Mouse (Mus musculus) megakaryocyte, embryonic 14.5 days (primary cell): ENCODE measurements around the gene Ldlrad3. TPM values are rescaled to one million over a fixed set of nuclear protein-coding genes. Genes with fewer than 3 reads are reported as not detected.

Source experiments
- H3K27me3 ChIP-seq: replicated peaks from 2 replicates; pipeline ENCODE3; 2012; ENCODE audit warnings: inconsistent platforms
- H3K36me3 ChIP-seq: replicated peaks from 2 replicates; pipeline ENCODE3; 2012; ENCODE audit warnings: low read length, inconsistent platforms, mixed read lengths
- H3K4me1 ChIP-seq: 2 replicates; pipeline ENCODE4 v1.6.1; 2012; ENCODE audit warnings: inconsistent platforms
- H3K4me3 ChIP-seq: replicated peaks from 2 replicates; pipeline ENCODE3; 2012; ENCODE audit warnings: moderate library complexity, mild to moderate bottlenecking, inconsistent platforms
- H3K9me3 ChIP-seq: 2 replicates; pipeline ENCODE4 v1.6.1; 2012; ENCODE audit warnings: inconsistent platforms
- FLI1 ChIP-seq: IDR thresholded peaks from 2 replicates; pipeline ENCODE4 v1.6.1; 2012; ENCODE audit warnings: low read length, inconsistent platforms, mixed read lengths
- GATA1 ChIP-seq: IDR thresholded peaks from 3 replicates; pipeline ENCODE4 v1.6.1; 2012; ENCODE audit warnings: mixed read lengths, low read length, inconsistent platforms, borderline replicate concordance
- polyA plus RNA-seq: library from polyadenylated mRNA; stranded (reverse); fragments of >175 nt; gene quantifications from 2 replicates; pipeline ENCODE4 v1.2.3, GENCODE M21; 2012; ENCODE audit warnings: low replicate concordance; ENCODE audit not compliant: insufficient read depth

Gene Ldlrad3
- polyA plus RNA-seq, 1 experiment = 0.22 TPM

GRCm38 (mm10) chr2:102119751-102120505 is 66.3 kb downstream of the Ldlrad3 start:
- Histone ChIP-seq H3K9me3 (no peaks in the 10 kb centered on the region), H3K27me3 (peaks cover 10% of the 10 kb centered on the region), H3K4me3 (no peak overlapping the region), H3K4me1 (no peaks in the 10 kb centered on the region), H3K36me3 (no peaks in the 10 kb centered on the region)
- TF ChIP-seq GATA1 = no peak
- no peak for TF ChIP-seq FLI1

GRCm38 (mm10) chr2:102118988-102119460 is 67.2 kb downstream of the Ldlrad3 start:
- TF ChIP-seq FLI1 = no peak
- no peak for TF ChIP-seq GATA1
- H3K9me3 ChIP-seq = no peaks in the 10 kb centered on the region
- no peaks in the 10 kb centered on the region for H3K4me1 ChIP-seq
- H3K27me3 ChIP-seq = peaks cover 9% of the 10 kb centered on the region
- H3K4me3 ChIP-seq = no peak overlapping the region
- no peaks in the 10 kb centered on the region for H3K36me3 ChIP-seq

- TF ChIP-seq FLI1 = no peak
- no peak for TF ChIP-seq GATA1
- Histone ChIP-seq H3K9me3 (no peaks in the 10 kb centered on the region), H3K27me3 (peaks cover 6% of the 10 kb centered on the region), H3K4me3 (no peak overlapping the region), H3K4me1 (no peaks in the 10 kb centered on the region), H3K36me3 (no peaks in the 10 kb centered on the region)
Measured at GRCm38 (mm10) chr2:102117402-102117760, 68.8 kb downstream of the Ldlrad3 start.

DNA sequence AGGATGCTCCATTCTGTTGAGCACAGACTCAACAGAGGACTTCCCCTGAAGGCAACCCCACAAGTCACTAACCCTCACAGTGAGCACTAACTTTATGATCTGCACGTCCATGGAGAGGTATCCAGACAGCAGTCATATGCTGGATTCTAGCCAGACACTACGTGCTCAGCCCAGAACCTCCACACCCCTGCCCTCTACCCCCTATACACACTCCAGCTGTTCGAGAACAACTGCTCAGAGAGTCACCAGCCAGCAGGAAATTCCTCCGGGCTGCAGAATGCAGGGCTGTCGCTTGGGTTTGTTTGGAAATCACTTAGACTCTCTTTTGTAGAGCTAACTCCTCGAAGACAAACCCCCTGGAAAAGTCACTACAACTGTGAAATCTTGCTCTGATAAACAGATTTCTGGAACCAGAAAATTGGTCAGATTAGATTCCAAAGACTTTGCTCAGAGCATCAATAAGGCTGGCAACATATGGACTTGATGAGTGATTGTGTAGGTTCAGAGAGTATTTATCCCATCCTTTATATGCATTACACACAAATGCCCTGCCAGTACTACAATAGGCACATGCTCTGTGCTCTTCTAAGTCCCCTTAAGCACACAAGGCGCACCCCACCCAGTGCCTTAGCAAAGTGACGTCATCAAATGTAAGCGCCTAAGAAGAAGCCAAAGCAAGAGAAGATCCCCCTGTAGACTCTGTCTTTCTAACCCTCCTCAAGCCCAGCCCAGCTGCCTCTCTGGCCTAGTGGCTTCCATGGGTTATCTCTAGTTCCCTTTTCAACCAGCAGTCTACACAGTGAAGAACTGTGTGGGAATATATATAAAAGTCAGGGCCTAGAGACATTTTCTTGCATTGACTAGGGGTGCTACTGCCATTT is 69.4 kb downstream of the Ldlrad3 start:
- Histone ChIP-seq H3K9me3 (no peaks in the 10 kb centered on the region), H3K4me1 (no peaks in the 10 kb centered on the region), H3K27me3 (peaks cover 8% of the 10 kb centered on the region), H3K36me3 (no peaks in the 10 kb centered on the region), H3K4me3 (no peak overlapping the region)
- TF ChIP-seq FLI1 (no peak), GATA1 (no peak)

DNA sequence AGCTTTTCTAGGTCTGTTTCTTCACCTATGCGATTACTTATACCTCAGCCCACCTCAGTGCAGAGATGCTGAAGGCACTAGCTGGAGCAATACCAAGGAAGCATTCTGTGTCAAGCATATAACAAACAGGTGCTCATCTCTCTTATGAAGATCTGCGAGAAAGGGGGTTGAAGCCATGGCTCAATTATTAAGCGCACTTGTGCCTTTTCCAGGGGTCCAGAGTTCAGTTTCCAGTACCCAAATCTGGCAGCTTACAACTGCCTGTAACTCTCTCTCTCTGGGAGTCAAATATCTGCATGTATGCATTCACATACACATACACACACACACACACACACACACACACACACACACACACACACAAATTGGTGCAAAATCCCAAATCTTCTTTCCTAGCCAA is 72.4 kb downstream of the Ldlrad3 start:
- peaks cover 5% of the 10 kb centered on the region for H3K27me3 ChIP-seq
- TF ChIP-seq GATA1 (no peak), FLI1 (no peak)
- no peaks in the 10 kb centered on the region for H3K9me3 ChIP-seq
- no peaks in the 10 kb centered on the region for H3K4me1 ChIP-seq
- H3K36me3 ChIP-seq = no peaks in the 10 kb centered on the region
- H3K4me3 ChIP-seq = no peak overlapping the region

DNA sequence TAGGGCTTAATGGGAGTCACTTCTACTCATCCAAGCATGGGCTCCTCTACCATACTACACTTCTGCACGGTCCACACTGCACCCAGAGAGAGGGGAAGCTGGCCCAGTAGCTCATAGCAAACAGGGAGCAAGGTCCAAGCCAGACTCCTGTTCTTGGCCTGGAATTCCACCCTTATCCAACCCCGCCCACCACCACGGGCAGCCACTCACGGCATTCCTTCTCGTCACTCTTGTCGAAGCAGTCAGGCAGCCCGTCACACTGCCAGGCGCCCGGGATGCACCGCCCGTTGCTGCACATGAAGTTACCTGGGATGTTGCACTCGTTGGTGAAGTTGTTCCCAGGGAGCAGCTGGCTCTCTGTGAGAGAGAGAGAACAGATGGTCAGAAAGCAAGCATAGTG is 72.9 kb downstream of the Ldlrad3 start:
- Histone ChIP-seq H3K36me3 (no peaks in the 10 kb centered on the region), H3K9me3 (no peaks in the 10 kb centered on the region), H3K27me3 (peaks cover 5% of the 10 kb centered on the region), H3K4me3 (peak overlapping the region; percentile 1), H3K4me1 (no peaks in the 10 kb centered on the region)
- TF ChIP-seq FLI1 (no peak), GATA1 (no peak)

GRCm38 (mm10) chr2:102111906-102112499 is 74.2 kb downstream of the Ldlrad3 start:
- Histone ChIP-seq H3K27me3 (peaks cover 5% of the 10 kb centered on the region), H3K36me3 (no peaks in the 10 kb centered on the region), H3K4me3 (no peak overlapping the region), H3K9me3 (no peaks in the 10 kb centered on the region), H3K4me1 (no peaks in the 10 kb centered on the region)
- TF ChIP-seq GATA1 = no peak
- no peak for TF ChIP-seq FLI1

DNA sequence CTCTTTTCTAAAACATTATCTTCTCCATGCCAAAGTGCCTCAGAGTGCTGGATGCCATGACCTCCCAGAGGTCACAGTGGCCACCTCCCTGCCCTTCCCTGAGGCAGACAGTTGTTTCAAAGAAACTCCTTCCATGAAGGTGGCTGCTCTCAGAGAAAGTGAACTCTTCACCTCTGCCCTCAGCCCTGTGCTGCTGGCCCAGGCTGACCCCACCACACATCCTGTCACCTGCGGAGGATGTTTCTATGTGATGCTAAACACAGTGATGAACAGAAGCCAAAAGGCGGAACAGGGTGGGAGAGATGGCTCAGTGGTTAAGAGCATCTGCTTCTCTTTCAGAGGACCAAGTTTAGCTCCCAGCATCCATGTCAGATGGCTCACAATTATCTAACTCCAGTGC is 75.9 kb downstream of the Ldlrad3 start:
- Histone ChIP-seq H3K9me3 (no peaks in the 10 kb centered on the region), H3K36me3 (no peaks in the 10 kb centered on the region), H3K4me1 (no peaks in the 10 kb centered on the region), H3K4me3 (no peak overlapping the region), H3K27me3 (peaks cover 4% of the 10 kb centered on the region)
- TF ChIP-seq FLI1 (no peak), GATA1 (no peak)

- no peak for TF ChIP-seq FLI1
- no peak for TF ChIP-seq GATA1
- Histone ChIP-seq H3K4me3 (no peak overlapping the region), H3K27me3 (peaks cover 7% of the 10 kb centered on the region)
Measured at GRCm38 (mm10) chr2:102107280-102107679, 78.9 kb downstream of the Ldlrad3 start.

More at GRCm38 (mm10) chr2:102107280-102107679, 78.9 kb downstream of the Ldlrad3 start:
- H3K36me3 ChIP-seq = no peaks in the 10 kb centered on the region
- H3K4me1 ChIP-seq = peaks cover 4% of the 10 kb centered on the region; the same call in 1 of the 2 replicates
- no peaks in the 10 kb centered on the region for H3K9me3 ChIP-seq
